Mouse (Mus musculus) retina, postnatal 7 days (tissue): ENCODE data around the gene Bclaf1.

ENCODE experiments used
- DNase-seq: peaks from one replicate; pipeline ENCODE4 v3.0.0-alpha.2; 2012; ENCODE audit warnings: low read depth, low spot score

The Bclaf1 gene

GRCm38 (mm10) chr10:20314797-20315196 is 2.5 kb downstream of the Bclaf1 start:
- no peak for DNase-seq

GRCm38 (mm10) chr10:20317466-20317865 is 5.2 kb downstream of the Bclaf1 start:
- DNase-seq: no peak

DNA sequence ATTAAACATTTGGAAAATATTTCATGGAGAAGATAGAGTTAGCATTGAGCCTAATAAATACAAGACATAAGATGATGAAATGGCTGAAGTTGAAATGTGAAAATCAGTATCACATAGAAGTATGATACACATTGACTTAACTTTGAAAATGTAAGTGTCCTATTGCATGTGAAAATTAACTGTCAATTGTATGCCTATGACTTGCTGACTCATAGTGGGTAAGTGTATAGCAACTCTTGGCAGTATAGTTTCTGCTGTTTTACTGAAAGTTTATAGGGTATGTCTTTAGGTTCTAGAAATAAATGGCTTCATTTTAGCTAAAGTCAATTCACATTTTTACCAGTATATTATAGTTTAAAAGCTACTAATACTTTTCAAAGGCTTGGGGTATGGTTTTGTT is 14.0 kb downstream of the Bclaf1 start:
- DNase-seq: no peak

DNA sequence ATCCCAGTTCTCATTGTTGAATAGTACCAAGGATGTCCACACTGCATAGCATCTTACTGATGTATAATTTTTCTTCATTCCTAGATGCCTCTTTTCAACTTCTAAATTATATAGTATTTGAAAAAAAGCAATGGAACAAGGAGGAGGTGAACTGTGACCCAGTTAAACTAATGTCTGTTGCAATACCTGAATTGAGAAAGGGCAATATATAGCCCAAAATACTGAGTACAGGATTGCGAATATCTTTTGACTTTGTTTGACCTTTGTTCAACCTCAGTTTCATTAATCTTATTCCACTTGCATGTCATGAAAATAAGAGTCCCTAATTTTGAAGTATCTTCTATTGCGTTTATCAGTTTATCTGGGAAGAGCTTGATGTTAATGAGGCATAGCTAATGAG is 19.0 kb downstream of the Bclaf1 start:
- no peak for DNase-seq

DNA sequence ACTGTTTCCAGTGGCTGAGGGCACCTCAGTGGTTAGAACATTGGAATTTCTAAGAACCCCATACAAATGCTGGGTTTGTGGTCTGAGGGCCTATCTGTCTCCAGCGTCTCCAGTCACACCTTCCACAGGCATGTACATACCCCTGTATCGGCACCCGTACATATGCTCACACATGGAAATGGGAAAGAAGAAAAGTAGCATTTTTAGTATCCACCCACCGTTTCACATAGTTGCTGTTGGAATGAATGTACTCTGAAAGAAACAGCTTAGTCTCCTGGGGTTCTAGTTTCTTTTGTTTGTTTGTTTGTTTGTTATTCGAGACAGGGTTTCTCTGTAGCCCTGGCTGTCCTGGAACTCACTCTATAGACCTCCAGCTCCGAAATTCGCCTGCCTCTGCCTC is 25.6 kb downstream of the Bclaf1 start:
- no peak for DNase-seq

- no peak for DNase-seq
Measured at GRCm38 (mm10) chr10:20345736-20346135, 33.5 kb downstream of the Bclaf1 start.

DNA sequence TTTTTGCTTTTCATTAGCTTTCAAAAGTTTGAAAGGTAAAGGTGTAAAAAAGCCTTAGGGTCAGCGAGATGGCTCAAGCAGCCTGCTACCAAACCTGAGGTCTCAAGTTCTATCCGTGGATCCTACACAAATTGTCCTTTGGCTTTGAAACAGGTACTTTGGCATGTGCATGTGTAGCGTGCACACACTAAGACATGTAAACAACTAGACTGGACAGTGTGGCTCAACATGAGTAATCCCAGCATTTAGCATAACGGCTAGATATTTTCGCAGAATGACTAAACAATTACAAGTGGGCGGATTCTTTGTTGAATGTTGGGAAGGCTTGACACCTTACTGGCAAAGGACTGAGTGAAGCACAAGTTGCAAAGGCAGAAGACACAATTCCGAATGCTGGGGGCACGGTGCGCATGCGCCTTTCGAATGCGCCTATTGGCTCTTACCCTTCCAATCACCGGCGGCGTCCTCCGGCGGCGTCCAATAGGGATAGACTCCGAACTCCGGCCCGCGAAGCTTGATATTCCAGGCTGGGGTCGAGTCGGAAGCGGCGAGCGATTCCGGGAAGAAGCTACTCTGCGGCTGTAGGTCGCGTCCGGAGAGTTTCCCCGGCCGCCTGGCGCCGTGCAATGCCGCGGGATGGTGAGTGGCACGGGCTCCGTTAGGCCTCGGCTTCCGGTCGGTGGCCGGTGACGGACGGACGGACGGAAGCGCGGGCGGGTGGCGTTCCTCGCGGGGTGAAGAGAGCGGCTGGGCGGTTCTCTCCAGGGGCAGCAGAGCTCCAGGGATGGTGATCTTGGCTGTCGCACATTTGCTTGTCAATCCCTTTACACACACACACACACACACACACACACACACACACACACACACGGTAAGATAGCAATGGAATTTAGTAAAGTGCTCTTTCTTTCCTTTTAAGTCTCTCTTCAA is 35.3 kb downstream of the Bclaf1 start, which contains the start of gene Mtfr2:
Gene Mtfr2, plus strand, starts transcription at position 486 of the 930 bp plus-strand sequence.
- peak; percentile 90 for DNase-seq

DNA sequence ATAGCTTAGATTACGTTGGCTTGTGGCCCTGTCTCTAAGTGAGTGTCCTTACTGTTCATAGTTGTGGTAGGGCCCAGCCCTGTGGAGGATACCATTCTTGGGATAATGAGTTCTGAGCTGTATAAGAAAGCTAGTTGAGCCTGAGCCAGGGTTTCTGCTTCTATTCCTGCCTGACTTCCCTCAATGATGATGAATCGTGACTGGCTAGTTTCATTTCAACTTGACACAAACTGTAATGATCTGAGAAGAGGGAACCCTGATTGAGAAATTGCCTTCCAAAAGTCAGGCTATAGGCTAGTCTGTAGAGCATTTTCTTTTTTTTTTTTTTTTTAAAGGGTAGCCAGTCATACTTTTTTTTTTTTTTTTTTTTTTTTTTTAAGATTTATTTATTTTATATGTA is 36.6 kb downstream of the Bclaf1 start:
- no peak for DNase-seq

DNA sequence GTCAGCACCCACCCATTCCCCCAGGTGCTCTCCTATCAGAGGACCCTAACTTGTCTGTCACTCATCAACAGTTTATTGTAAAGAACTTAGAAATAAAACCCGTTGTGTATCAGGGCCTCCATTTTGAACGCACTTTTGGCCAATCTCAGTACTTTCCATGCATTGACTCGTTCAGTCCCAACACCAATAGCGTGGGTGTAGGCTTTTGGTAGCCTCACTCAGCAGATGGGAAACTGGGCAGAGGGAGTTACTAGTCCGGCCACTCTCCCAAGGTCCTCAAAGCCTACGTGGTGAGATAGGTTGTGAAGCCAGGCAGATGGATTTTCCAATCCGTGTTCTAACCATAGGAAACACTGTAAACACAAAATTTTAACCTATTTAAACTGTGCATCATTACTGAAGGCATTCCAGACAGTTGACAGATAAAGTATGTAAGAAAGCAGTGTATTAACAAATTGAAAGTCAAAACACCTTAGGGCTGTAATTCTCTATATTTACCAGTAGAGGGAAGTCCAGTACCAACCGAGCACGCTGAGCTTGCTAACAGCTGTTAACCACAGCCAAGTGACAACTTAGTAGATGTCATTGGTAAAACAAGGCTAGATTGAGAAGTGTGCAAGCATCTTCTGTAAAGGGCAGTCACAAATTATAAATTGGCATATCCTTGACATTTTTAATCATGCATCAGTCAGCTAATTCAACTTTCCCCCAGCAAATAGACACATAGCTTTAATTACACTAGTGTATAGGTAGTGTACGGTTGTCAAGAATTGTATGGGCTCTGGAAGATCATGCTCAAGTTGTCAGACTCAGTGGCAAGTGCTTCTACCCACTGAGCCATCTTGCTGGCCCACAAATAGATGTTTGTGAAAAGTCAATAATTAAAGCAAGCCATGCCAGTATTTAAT is 49.5 kb downstream of the Bclaf1 start:
- DNase-seq: peak; percentile 19

DNA sequence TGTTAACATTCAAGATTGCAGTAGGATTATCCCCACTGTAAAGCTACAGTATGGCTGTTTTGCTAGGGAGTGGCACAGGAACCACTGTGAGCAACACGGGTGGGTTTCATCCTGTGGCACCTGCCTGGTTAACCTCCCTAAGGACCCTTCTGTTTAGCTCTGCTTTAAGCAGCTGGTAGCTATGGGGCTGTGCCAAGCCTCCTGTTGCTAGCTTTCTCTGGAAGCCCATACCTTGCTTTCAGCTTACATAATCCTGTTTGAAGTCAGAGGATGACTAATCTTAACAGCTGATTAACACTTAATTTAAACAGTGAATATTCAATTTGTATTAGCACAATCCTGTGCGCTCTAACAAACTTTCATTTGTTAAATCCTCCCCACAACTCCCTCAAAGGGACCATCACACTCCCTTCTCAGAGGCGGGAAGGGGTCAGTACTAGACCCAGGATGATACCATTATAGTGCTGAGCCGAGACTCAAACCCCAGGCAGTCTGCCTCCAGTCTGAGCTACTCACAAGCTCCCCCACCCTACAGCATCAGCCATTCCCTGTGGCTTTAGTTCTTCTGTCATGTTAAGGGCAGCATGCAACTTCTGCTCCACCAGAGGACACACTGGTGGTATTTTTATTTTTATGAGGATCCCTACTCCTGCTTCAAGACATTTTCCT is 50.3 kb downstream of the Bclaf1 start:
- no peak for DNase-seq

DNA sequence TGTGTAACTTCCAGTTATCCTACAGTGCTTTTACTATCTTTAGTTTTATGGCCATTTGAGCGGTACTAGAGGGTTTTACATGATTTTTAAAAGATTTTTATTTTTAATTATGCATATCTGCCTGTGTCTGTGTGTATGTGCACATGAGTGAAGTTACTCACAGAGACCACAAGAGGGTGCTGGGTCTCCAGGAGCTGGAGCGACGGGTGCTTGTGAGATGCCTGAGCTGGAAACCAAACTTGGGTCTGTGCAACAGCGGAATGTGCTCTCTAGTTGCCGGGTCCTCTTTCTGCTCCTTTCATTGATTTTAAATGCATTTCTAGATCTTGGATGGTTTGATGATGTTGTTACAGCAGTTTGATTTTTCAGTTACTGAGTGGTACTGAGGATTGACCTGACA is 59.8 kb downstream of the Bclaf1 start:
- no peak for DNase-seq

DNA sequence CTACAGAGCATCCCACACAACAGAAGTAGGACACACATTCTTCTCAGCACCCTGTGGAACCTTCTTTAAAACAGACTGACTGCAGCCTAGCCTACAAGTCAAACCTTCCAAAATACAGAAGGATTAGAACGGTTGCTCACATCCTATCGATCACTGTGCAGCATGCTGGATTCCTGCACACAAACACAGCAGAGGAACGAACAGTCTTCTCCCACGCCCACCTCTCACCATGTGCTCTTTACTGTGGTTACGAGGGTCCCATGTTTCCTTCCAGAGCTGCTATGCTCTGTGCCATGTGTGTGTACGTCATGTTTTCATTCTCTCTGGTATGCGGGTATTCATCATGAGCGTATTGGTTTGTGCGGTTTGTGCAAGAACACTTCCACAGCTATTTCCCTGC is 65.4 kb downstream of the Bclaf1 start:
- DNase-seq: no peak

DNA sequence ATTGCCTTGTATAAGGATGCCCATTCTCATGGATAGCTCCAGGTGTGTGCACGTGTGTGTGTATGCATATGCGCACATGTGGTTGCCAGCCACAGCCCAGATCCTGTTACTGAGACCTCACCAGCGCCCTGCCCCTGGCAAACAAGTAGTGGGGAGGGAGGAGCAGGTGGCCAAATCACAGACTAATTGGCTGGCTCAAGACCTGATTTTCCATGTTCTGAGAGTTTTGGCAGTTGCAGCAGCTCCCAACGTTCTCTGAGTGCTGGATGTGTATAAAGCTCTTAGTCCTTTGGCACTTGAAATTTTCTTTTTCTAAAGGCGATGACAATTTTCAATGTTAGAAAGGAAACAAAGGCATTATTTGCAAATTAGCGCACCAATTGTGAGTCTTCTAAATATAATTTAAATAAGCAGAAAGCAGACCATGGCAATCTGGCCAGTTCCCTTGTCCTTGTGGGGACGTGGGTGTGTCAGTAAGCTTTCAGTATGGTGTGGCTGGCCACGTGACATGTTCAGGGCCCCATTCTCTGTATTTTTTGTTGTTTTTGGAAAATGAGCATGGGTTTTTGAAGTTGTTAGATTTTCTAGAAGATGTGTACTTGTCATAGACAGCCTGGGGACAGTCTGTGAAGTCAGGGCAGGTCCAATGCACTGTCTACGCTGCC is 66.9 kb downstream of the Bclaf1 start:
- no peak for DNase-seq

GRCm38 (mm10) chr10:20380798-20381197 is 68.5 kb downstream of the Bclaf1 start:
- no peak for DNase-seq

GRCm38 (mm10) chr10:20381352-20381751 is 69.1 kb downstream of the Bclaf1 start:
- DNase-seq: no peak

DNA sequence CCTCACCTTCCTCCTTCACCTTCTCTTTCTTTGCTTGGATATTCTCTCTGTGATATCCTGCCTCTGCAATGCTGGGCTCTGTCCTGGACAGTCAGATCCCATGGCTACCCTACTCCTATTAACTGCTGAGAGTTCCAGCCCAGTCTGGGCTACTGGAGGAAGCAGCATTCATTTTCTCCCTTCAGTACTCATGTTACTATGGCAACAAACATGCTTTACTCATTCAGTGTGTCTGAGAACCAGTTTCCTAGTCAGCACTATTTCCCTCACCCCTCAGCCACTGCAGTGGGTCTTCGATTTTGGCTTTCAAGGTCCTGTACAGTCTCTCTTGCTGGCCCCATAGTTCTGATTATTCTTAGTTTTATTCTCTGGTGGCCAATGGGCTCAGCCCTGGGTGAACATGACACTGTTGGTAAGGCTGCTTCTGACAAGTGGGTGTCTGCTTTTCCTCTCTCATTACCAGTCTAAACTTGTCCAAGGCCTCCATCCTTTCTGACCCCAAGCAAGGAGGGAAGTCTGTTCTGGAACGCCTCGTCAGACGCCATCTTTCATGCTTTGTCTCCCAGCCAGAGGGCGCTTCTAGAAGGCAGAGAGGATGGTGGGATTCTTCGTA is 70.6 kb downstream of the Bclaf1 start:
- DNase-seq: no peak

GRCm38 (mm10) chr10:20390568-20390967 is 78.3 kb downstream of the Bclaf1 start:
- DNase-seq: no peak
